Mouse (Mus musculus): Measurements from ENCODE around the gene Gm28048.

GRCm38 (mm10) chr11:22815143-22815542 lies 166.7 kb downstream of the Gm28048 start:
- TF ChIP-seq POLR2A (IDR thresholded peaks at IDR 0.05; ENCODE audit: insufficient read length, low read depth) (no peak), POLR2AphosphoS2 (IDR thresholded peaks at IDR 0.05; ENCODE audit: insufficient read length, low read depth) (no peak), E2F4 (IDR thresholded peaks at IDR 0.05; ENCODE audit: insufficient read depth) (no peak), SRF (IDR thresholded peaks at IDR 0.05; ENCODE audit: control insufficient read depth, insufficient read length, low read depth) (no peak)
